Mouse (Mus musculus) left cerebral cortex, adult 2 months (tissue): Measurements from ENCODE around the gene Cdc25b. TPM values are rescaled to one million over a fixed set of nuclear protein-coding genes. Genes with fewer than 3 reads are reported as not detected.

Experiments
- DNase-seq, 2 experiments: peaks; one replicate each; pipeline ENCODE4 v3.0.0; 2021 to 2022; ENCODE audit warnings: low spot score in 2 of 2, mixed read lengths in 1 of 2; ENCODE audit errors: extremely low spot score in 1 of 2
- H3K27ac ChIP-seq: fragments of 200-600 bp; 2 replicates; pipeline ENCODE4 v1.8.1; 2022
- H3K4me3 ChIP-seq: fragments of 200-600 bp; 2 replicates; pipeline ENCODE4 v1.8.1; 2022
- CTCF ChIP-seq: fragments of 200-600 bp; IDR thresholded peaks from 2 replicates; pipeline ENCODE4 v1.8.1; 2022; ENCODE audit warnings: antibody characterized with exemption, mild to moderate bottlenecking, moderate library complexity
- intact Hi-C: fragments of 180-260 bp; cut with DNase I; formaldehyde crosslinking; loops from one replicate; pipeline ENCODE4 v1.15.1; 2025
- total RNA-seq, 2 experiments: library from RNA; stranded (reverse); gene quantifications; 2 replicates each; pipeline ENCODE4 v1.2.3; 2021

Gene Cdc25b
- total RNA-seq, 2 experiments from 2014 or later = 19.8 to 22.2 TPM

- intact Hi-C loops = no loop called here
- H3K4me3 ChIP-seq = no peak overlapping the region
- no peak for TF ChIP-seq CTCF
- no peak for DNase-seq
- no peak overlapping the region for H3K27ac ChIP-seq
Measured at GRCm38 (mm10) chr2:131242929-131243328, 56.2 kb downstream of the Cdc25b start.

Other genes with a start within 250 kb of the Cdc25b start
- gene Gfra4, start 143.9 kb upstream of the Cdc25b start, total RNA-seq = 10 to 100 TPM; 50.3 to 55.3 TPM
- 1 to 10 TPM; 8.9 to 9.6 TPM for gene Adam33, start 123.1 kb upstream of the Cdc25b start, total RNA-seq
- under 1 TPM; 0.44 to 0.45 TPM for gene Siglec1, start 100.2 kb upstream of the Cdc25b start, total RNA-seq
- 10 to 100 TPM; 10.1 to 12.8 TPM for gene Hspa12b, start 59.7 kb upstream of the Cdc25b start, total RNA-seq
- gene Gm11037, start 53.5 kb upstream of the Cdc25b start, total RNA-seq = not detected
- 10 to 100 TPM; 63.7 to 76.7 TPM for gene 1700037H04Rik, start 26.9 kb upstream of the Cdc25b start, total RNA-seq
- 10 to 100 TPM; 65.3 to 69.8 TPM for gene Cenpb, start 6.9 kb upstream of the Cdc25b start, total RNA-seq
- 10 to 100 TPM; 10.9 to 11.0 TPM for gene Spef1, start 333 bp downstream of the Cdc25b start, total RNA-seq
- gene Ap5s1, start 20.1 kb downstream of the Cdc25b start, total RNA-seq = 10 to 100 TPM; 21.7 to 28.7 TPM
- gene Mavs, start 47.1 kb downstream of the Cdc25b start, total RNA-seq = 1 to 10 TPM; 6.7 to 6.9 TPM
- gene Pank2, start 75.5 kb downstream of the Cdc25b start, total RNA-seq = 10 to 100 TPM; 62.8 to 74.0 TPM
- gene Rnf24, start 165.9 kb downstream of the Cdc25b start, total RNA-seq = 10 to 100 TPM; 39.8 to 41.4 TPM